Mouse (Mus musculus): ENCODE measurements at regions not wholly inside any gene's neighbourhood (a gene's known extent, or its start where the extent isn't known, plus 50 kb on each side); places are given as distances from the start of the nearest gene placed in this dataset.

DNA sequence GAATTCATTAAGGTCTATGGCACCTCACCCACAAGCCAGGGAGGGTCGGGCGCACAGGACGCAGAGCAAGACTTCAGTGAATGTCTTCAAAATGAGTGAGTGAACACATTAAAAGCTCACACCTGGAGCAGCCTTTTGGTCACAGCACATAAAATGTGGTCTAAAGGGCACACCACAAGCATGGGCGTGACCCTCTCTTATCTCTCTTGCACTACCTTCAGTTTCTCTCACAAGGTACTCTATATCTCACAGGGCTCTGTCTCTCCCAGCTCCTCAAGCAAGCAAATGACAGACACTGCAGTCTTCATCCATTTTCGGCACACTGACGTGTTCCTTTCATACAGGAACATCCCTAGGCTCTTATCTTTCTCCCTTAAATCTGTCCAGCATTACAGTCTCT lies 444.0 kb downstream of the Slc16a7 start:
- H3K36me3 ChIP-seq (ENCODE audit: control insufficient read depth, insufficient read depth, low read length), result no peaks in the 10 kb centered on the region
- 95% methylated on average over 6 of the region's 6 CpGs for WGBS
- no peaks in the 10 kb centered on the region for H3K27me3 ChIP-seq (ENCODE audit: control insufficient read depth, insufficient read depth, low read length)
- no peak overlapping the region for H3K4me2 ChIP-seq
- H3K9me3 ChIP-seq (ENCODE audit: control insufficient read depth, low read length), result no peaks in the 10 kb centered on the region
- no peak overlapping the region for H3K27ac ChIP-seq (ENCODE audit: low read depth, low read length)
- no peak overlapping the region for H3K9ac ChIP-seq (ENCODE audit: low read length)
- DNase-seq (ENCODE audit: low spot score, missing footprints) (no peak), ATAC-seq (ENCODE audit: low FRiP score) (no peak)
- H3K4me3 ChIP-seq (ENCODE audit: low read depth, low read length), result no peak overlapping the region
- no peaks in the 10 kb centered on the region for H3K4me1 ChIP-seq (ENCODE audit: control insufficient read depth, insufficient read depth, low read length)

DNA sequence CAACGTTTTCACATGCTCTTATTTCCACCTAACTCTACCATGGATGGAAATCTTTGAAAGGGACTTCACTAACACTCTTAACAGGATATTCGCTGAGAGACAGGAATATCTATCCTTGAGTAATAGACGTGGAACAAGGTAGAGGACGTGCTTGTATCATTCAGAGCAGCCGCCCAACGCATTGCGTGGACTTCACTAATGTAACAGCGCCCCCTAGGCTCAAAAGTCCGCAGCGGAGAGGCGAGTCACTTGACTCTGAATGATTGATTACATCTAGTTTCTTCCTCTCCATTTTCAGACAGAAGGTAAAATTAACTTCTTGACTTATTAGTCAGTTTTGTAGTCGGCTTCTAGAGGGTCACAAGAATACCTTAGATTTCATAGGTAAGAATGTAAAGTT lies 447.1 kb downstream of the Slc16a7 start:
- no peak for ATAC-seq (ENCODE audit: low FRiP score)
- WGBS, result 53% methylated on average over 12 of the region's 12 CpGs
- Histone ChIP-seq H3K36me3 (ENCODE audit: control insufficient read depth, insufficient read depth, low read length) (no peaks in the 10 kb centered on the region), H3K27me3 (ENCODE audit: control insufficient read depth, insufficient read depth, low read length) (no peaks in the 10 kb centered on the region), H3K9ac (ENCODE audit: low read length) (no peak overlapping the region), H3K4me1 (ENCODE audit: control insufficient read depth, insufficient read depth, low read length) (no peaks in the 10 kb centered on the region), H3K4me3 (ENCODE audit: low read depth, low read length) (no peak overlapping the region), H3K27ac (ENCODE audit: low read depth, low read length) (no peak overlapping the region), H3K9me3 (ENCODE audit: control insufficient read depth, low read length) (no peaks in the 10 kb centered on the region), H3K4me2 (no peak overlapping the region)
- DNase-seq (ENCODE audit: low spot score, missing footprints), result peak; percentile 85

DNA sequence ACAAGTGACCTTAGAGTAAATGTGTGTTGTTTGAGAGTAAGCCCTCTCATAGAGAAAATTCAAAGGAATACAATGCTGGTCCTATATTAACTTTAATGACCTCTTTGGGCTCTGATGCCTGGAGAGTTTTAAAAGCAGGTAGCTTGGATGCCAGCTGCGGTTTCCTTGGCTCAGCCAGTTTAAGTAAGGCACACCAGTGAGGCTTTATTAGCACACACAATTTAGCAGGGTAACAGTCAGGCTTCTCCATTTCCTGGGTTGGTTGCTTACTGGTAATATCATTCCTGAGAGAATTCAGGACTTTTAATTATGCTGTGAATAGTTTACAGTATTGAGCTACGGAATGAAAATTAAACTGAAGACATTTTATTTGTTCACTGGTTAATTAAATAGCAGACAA lies 462.0 kb downstream of the Slc16a7 start:
- no peak for DNase-seq (ENCODE audit: low spot score, missing footprints)
- no peak overlapping the region for H3K9ac ChIP-seq (ENCODE audit: low read length)
- no peak overlapping the region for H3K27ac ChIP-seq (ENCODE audit: low read depth, low read length)
- H3K9me3 ChIP-seq (ENCODE audit: control insufficient read depth, low read length), result no peaks in the 10 kb centered on the region
- no peak overlapping the region for H3K4me2 ChIP-seq
- 76% methylated on average over 2 of the region's 2 CpGs for WGBS
- H3K4me3 ChIP-seq (ENCODE audit: low read depth, low read length), result no peak overlapping the region
- no peaks in the 10 kb centered on the region for H3K36me3 ChIP-seq (ENCODE audit: control insufficient read depth, insufficient read depth, low read length)
- ATAC-seq (ENCODE audit: low FRiP score), result no peak
- H3K27me3 ChIP-seq (ENCODE audit: control insufficient read depth, insufficient read depth, low read length), result no peaks in the 10 kb centered on the region
- no peaks in the 10 kb centered on the region for H3K4me1 ChIP-seq (ENCODE audit: control insufficient read depth, insufficient read depth, low read length)

DNA sequence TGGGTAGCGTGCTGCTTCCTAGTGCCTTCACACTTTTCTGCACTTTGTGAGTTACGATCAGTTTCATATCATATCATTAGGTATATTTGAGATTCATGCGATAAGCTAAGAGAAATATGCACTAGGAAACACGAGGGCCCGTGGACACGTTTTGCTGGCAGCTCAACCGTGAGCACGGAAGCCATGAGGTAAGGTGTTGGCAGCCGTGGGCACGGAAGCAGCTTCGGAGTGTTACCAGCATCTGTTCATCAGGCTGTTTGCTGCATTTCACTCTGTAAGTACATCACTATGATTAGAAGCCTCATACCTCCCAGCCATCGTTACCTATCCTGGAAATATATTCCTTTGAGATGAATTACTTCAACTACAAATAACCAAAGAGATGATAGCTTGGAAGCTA lies 489.2 kb downstream of the Slc16a7 start:
- ATAC-seq (ENCODE audit: low FRiP score), result no peak
- DNase-seq (ENCODE audit: low spot score, missing footprints), result no peak
- WGBS, result 93% methylated on average over 12 of the region's 12 CpGs
- H3K4me1 ChIP-seq (ENCODE audit: control insufficient read depth, insufficient read depth, low read length), result no peaks in the 10 kb centered on the region
- no peaks in the 10 kb centered on the region for H3K9me3 ChIP-seq (ENCODE audit: control insufficient read depth, low read length)
- no peak overlapping the region for H3K4me3 ChIP-seq (ENCODE audit: low read depth, low read length)
- no peak overlapping the region for H3K4me2 ChIP-seq
- H3K9ac ChIP-seq (ENCODE audit: low read length), result no peak overlapping the region
- H3K27me3 ChIP-seq (ENCODE audit: control insufficient read depth, insufficient read depth, low read length), result no peaks in the 10 kb centered on the region
- H3K27ac ChIP-seq (ENCODE audit: low read depth, low read length), result no peak overlapping the region
- no peaks in the 10 kb centered on the region for H3K36me3 ChIP-seq (ENCODE audit: control insufficient read depth, insufficient read depth, low read length)

DNA sequence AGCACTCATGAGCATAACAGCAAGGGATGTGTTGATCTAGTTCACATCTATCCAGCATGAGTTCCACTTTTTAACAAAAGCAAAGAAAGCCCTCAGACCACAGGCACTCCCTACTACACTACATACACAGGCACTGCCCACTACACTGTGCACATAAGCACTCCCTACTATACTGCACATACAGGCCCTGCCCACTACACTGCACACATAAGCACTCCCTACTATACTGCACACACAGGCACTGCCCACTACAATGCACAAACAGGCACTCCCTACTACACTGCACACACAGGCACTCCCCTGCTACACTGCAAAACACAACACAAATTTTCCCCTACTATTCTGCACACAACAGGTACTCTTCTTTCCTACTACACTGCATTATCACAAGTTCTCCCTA lies 510.7 kb downstream of the Slc16a7 start:
- Histone ChIP-seq H3K36me3 (ENCODE audit: control insufficient read depth, insufficient read depth, low read length) (no peaks in the 10 kb centered on the region), H3K4me1 (ENCODE audit: control insufficient read depth, insufficient read depth, low read length) (no peaks in the 10 kb centered on the region), H3K27me3 (ENCODE audit: control insufficient read depth, insufficient read depth, low read length) (no peaks in the 10 kb centered on the region), H3K27ac (ENCODE audit: low read depth, low read length) (no peak overlapping the region), H3K4me3 (ENCODE audit: low read depth, low read length) (no peak overlapping the region), H3K9ac (ENCODE audit: low read length) (no peak overlapping the region), H3K9me3 (ENCODE audit: control insufficient read depth, low read length) (no peaks in the 10 kb centered on the region), H3K4me2 (no peak overlapping the region)
- peak; percentile 58; the same call in 1 of the 2 replicates for ATAC-seq (ENCODE audit: low FRiP score)
- no peak for DNase-seq (ENCODE audit: low spot score, missing footprints)

DNA sequence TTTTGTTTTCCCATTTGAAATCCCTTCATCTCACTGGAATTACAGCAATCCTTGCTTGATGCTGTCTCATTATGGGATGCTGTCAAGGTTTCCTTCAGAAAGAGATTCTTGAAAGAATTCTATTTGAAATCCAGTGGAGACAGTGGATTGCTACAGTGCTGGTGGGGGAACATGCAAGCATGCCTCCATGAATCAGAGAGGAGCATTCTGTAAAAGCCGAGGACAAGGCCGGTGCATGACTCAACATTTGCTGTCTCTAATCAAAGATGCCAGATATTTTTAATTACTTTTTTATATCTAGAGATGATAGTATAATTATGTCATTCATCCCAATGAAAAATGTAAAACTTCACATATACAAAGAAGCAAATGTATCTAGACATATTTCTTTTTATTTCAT lies 511.6 kb downstream of the Slc16a7 start:
- no peaks in the 10 kb centered on the region for H3K36me3 ChIP-seq (ENCODE audit: control insufficient read depth, insufficient read depth, low read length)
- H3K4me1 ChIP-seq (ENCODE audit: control insufficient read depth, insufficient read depth, low read length), result no peaks in the 10 kb centered on the region

DNA sequence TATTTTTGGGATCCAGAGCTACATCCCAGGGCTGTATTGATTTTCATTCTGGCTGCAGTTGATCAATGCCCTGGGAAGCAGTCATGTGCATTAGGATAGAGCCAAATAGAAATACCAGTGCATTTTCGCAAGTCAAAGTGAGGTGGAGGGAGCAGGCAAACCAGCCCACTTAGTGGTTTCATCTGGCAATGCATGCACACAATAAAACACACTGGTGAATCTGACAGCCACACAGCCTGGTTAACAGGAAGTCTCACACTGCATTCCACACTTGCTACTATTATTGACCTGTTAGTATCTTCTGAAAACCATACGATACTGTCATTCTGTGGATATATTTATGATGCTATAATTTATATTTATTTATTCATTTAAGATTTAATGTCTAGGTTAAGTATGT lies 517.1 kb downstream of the Slc16a7 start:
- H3K4me3 ChIP-seq (ENCODE audit: low read depth, low read length), result no peak overlapping the region
- no peak for ATAC-seq (ENCODE audit: low FRiP score)

More for the DNA sequence above, 511.6 kb downstream of the Slc16a7 start:
- WGBS, result 96% methylated on average over 2 of the region's 2 CpGs
- ATAC-seq (ENCODE audit: low FRiP score) (no peak), DNase-seq (ENCODE audit: low spot score, missing footprints) (no peak)
- Histone ChIP-seq H3K27ac (ENCODE audit: low read depth, low read length) (no peak overlapping the region), H3K27me3 (ENCODE audit: control insufficient read depth, insufficient read depth, low read length) (no peaks in the 10 kb centered on the region), H3K4me3 (ENCODE audit: low read depth, low read length) (no peak overlapping the region), H3K9me3 (ENCODE audit: control insufficient read depth, low read length) (no peaks in the 10 kb centered on the region), H3K9ac (ENCODE audit: low read length) (no peak overlapping the region), H3K4me2 (no peak overlapping the region)

DNA sequence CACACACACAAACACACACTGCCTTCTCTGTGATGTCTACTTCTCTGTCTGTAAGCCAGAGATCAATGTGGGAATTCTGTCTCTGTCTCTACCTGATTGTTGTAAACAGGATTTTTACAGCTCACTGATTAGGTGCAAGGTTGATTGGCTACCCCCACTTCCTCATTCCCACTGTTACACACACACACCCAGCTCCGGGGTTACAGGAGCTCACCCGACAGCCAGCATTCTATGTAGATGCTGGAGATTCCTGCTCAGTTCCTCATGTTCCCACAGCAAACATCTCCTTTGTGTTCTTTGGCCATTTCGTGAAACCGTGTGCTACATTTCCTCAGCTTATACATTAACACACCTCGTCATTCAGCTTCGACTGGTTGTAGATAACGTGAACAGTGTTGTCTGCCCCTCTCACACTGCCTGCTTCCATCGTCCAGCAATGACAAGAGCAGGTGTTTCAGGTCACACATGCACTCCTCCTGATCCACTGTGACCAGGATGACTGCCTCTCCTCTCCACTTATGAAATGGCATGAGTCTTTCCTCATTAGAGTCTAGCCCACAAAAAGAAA lies 546.6 kb downstream of the Slc16a7 start:
- ATAC-seq (ENCODE audit: low FRiP score) (no peak), DNase-seq (ENCODE audit: low spot score, missing footprints) (no peak)
- WGBS, result 87% methylated on average over 8 of the region's 8 CpGs
- no peak overlapping the region for H3K4me3 ChIP-seq (ENCODE audit: low read depth, low read length)
- H3K36me3 ChIP-seq (ENCODE audit: control insufficient read depth, insufficient read depth, low read length), result no peaks in the 10 kb centered on the region
- H3K9ac ChIP-seq (ENCODE audit: low read length), result no peak overlapping the region
- H3K27ac ChIP-seq (ENCODE audit: low read depth, low read length), result no peak overlapping the region
- H3K9me3 ChIP-seq (ENCODE audit: control insufficient read depth, low read length), result no peaks in the 10 kb centered on the region
- no peak overlapping the region for H3K4me2 ChIP-seq
- no peaks in the 10 kb centered on the region for H3K4me1 ChIP-seq (ENCODE audit: control insufficient read depth, insufficient read depth, low read length)
- no peaks in the 10 kb centered on the region for H3K27me3 ChIP-seq (ENCODE audit: control insufficient read depth, insufficient read depth, low read length)

More for the DNA sequence above, 517.1 kb downstream of the Slc16a7 start:
- H3K27me3 ChIP-seq (ENCODE audit: control insufficient read depth, insufficient read depth, low read length), result no peaks in the 10 kb centered on the region
- WGBS, result 90% methylated on average over 2 of the region's 2 CpGs
- no peaks in the 10 kb centered on the region for H3K4me1 ChIP-seq (ENCODE audit: control insufficient read depth, insufficient read depth, low read length)
- H3K36me3 ChIP-seq (ENCODE audit: control insufficient read depth, insufficient read depth, low read length), result no peaks in the 10 kb centered on the region
- H3K9me3 ChIP-seq (ENCODE audit: control insufficient read depth, low read length), result no peaks in the 10 kb centered on the region
- no peak for DNase-seq (ENCODE audit: low spot score, missing footprints)
- no peak overlapping the region for H3K4me2 ChIP-seq
- no peak overlapping the region for H3K27ac ChIP-seq (ENCODE audit: low read depth, low read length)
- H3K9ac ChIP-seq (ENCODE audit: low read length), result no peak overlapping the region

DNA sequence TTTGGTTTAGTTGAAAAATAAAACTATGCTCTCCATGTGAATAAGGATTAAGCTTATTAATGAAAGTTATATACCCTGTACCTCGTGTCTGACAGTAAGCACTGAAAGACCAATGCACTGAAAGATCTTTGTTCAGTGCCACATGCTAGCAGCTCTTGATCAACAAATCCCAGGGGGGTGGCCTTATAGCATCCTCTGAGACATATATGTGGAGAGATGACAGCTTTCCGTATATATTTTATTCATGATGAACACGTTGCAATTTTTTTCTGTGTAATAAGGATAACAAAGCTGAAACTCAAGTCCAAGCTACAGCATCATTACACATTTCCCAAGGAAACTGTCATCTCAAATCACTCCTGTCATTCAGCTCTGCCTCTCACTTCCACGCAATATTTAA lies 555.3 kb downstream of the Slc16a7 start:
- Histone ChIP-seq H3K9me3 (ENCODE audit: control insufficient read depth, low read length) (no peaks in the 10 kb centered on the region), H3K36me3 (ENCODE audit: control insufficient read depth, insufficient read depth, low read length) (no peaks in the 10 kb centered on the region), H3K4me2 (no peak overlapping the region), H3K27ac (ENCODE audit: low read depth, low read length) (no peak overlapping the region), H3K27me3 (ENCODE audit: control insufficient read depth, insufficient read depth, low read length) (no peaks in the 10 kb centered on the region), H3K4me3 (ENCODE audit: low read depth, low read length) (no peak overlapping the region), H3K4me1 (ENCODE audit: control insufficient read depth, insufficient read depth, low read length) (no peaks in the 10 kb centered on the region), H3K9ac (ENCODE audit: low read length) (no peak overlapping the region)
- 82% methylated on average over 4 of the region's 4 CpGs for WGBS
- DNase-seq (ENCODE audit: low spot score, missing footprints), result no peak
- no peak for ATAC-seq (ENCODE audit: low FRiP score)
